Mouse (Mus musculus) hindbrain, postnatal 0 days (tissue): ENCODE data around the gene Cers6. TPM values are rescaled to one million over a fixed set of nuclear protein-coding genes. Genes with fewer than 3 reads are reported as not detected.

Source experiments
- ATAC-seq: fragments of 200-750 bp; cut with Nextera tagmentation; 2 replicates; pipeline ENCODE4 v1.8.0; 2017; ENCODE audit warnings: mild to moderate bottlenecking, moderate TSS enrichment, moderate library complexity
- DNase-seq: peaks from one replicate; pipeline ENCODE4 v3.0.0-alpha.2; 2015; ENCODE audit warnings: low spot score
- H3K27ac ChIP-seq: fragments of 300-500 bp; sonication (generic); 2 replicates; pipeline ENCODE4 v1.5.1; 2014; ENCODE audit warnings: mild to moderate bottlenecking
- H3K27me3 ChIP-seq: fragments of 300-500 bp; sonication (generic); 2 replicates; pipeline ENCODE4 v1.6.1; 2014; ENCODE audit warnings: low read length, mixed read lengths; ENCODE audit not compliant: insufficient read depth
- H3K36me3 ChIP-seq: fragments of 300-500 bp; sonication (generic); 2 replicates; pipeline ENCODE4 v1.6.1; 2014; ENCODE audit warnings: low read length, mixed read lengths; ENCODE audit not compliant: insufficient read depth
- H3K4me1 ChIP-seq: fragments of 300-500 bp; sonication (generic); 2 replicates; pipeline ENCODE4 v1.6.1; 2014; ENCODE audit warnings: antibody characterized with exemption, low read length, mixed read lengths; ENCODE audit not compliant: insufficient read depth
- H3K4me2 ChIP-seq: fragments of 300-500 bp; sonication (generic); 2 replicates; pipeline ENCODE4 v1.6.1; 2014; ENCODE audit warnings: low read depth, mild to moderate bottlenecking, low read length, moderate library complexity, mixed read lengths
- H3K4me3 ChIP-seq: fragments of 300-500 bp; sonication (generic); 2 replicates; pipeline ENCODE4 v1.5.1; 2014; ENCODE audit warnings: low read length
- H3K9ac ChIP-seq: fragments of 300-500 bp; sonication (generic); replicated peaks from 2 replicates; pipeline ENCODE4 v1.6.1; 2014; ENCODE audit warnings: mild to moderate bottlenecking, low read length, moderate library complexity, mixed read lengths
- H3K9me3 ChIP-seq: fragments of 300-500 bp; sonication (generic); 2 replicates; pipeline ENCODE4 v1.6.1; 2016; ENCODE audit warnings: low read length, mixed read lengths
- CTCF ChIP-seq: IDR thresholded peaks from 2 replicates; pipeline ENCODE4 v1.5.1; 2016; ENCODE audit warnings: antibody characterized with exemption, control low read depth, low read depth
- WGBS: fragments of 180-500 bp; shearing (Covaris S2); extraction: QIAGEN DNeasy Blood & Tissue Kit; methylation state at CpG from one replicate; pipeline ENCODE4 v1.1.7; 2014; 5-methylcytosine and 5-hydroxymethylcytosine counted together
- polyA plus RNA-seq: library from polyadenylated mRNA; unstranded; fragments of >200 nt; fragmentation: Nextera tagmentation; extraction: Ambion mirVana; gene quantifications from 2 replicates; pipeline ENCODE4 v1.2.1, GENCODE M21; 2015
- total RNA-seq: library from RNA; depleted of rRNA; stranded (reverse); fragments of >200 nt; gene quantifications from 2 replicates; pipeline ENCODE4 v1.2.3, GENCODE M21; 2014

Gene Cers6
- total and polyA plus RNA-seq, 2 experiments from 2014 or later = 25.8 to 58.7 TPM

GRCm38 (mm10) chr2:69086505-69087260, 225.4 kb downstream of the Cers6 start:
- H3K4me2 ChIP-seq = no peak overlapping the region
- H3K4me1 ChIP-seq = peaks cover 7% of the 10 kb centered on the region; the same call in 1 of the 2 replicates
- TF ChIP-seq CTCF = no peak
- DNase-seq (peak; percentile 70), ATAC-seq (peak; percentile 87)
- no peaks in the 10 kb centered on the region for H3K27me3 ChIP-seq
- 21% methylated on average over 8 of the region's 8 CpGs for WGBS
- no peak overlapping the region for H3K9ac ChIP-seq
- H3K4me3 ChIP-seq = no peak overlapping the region
- H3K27ac ChIP-seq = no peak overlapping the region
- no peaks in the 10 kb centered on the region for H3K36me3 ChIP-seq
- H3K9me3 ChIP-seq = no peaks in the 10 kb centered on the region

DNA sequence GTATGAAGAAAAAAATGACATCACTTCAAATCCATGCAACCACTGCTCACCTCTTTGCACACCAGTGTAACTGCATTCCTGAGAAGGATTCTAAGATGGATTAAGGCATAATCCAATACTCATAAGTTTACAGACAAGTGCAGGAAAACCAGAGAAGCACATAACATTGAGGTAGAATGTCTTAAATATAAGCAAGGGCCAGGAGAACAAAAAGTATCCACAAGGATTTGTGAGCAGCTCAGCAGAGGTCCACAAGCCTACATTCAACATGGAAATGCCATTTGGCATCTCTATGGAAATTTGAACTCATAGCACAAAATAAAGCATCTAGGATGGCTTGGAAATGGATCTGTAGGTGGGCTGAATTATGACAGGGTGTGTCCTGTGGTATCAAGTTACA, 234.6 kb downstream of the Cers6 start:
- DNase-seq (no peak), ATAC-seq (no peak)
- TF ChIP-seq CTCF = no peak
- Histone ChIP-seq H3K9ac (no peak overlapping the region), H3K4me2 (no peak overlapping the region), H3K36me3 (no peaks in the 10 kb centered on the region), H3K9me3 (no peaks in the 10 kb centered on the region), H3K4me1 (no peaks in the 10 kb centered on the region), H3K27me3 (no peaks in the 10 kb centered on the region), H3K4me3 (no peak overlapping the region), H3K27ac (no peak overlapping the region)

- no peak for DNase-seq
- WGBS = 78% methylated on average over 4 of the region's 4 CpGs
- no peaks in the 10 kb centered on the region for H3K9me3 ChIP-seq
- ATAC-seq = no peak
- H3K4me2 ChIP-seq = no peak overlapping the region
- no peak overlapping the region for H3K27ac ChIP-seq
- no peaks in the 10 kb centered on the region for H3K36me3 ChIP-seq
- no peaks in the 10 kb centered on the region for H3K27me3 ChIP-seq
- H3K9ac ChIP-seq = no peak overlapping the region
- no peaks in the 10 kb centered on the region for H3K4me1 ChIP-seq
- TF ChIP-seq CTCF = no peak
- H3K4me3 ChIP-seq = no peak overlapping the region
Measured at GRCm38 (mm10) chr2:69096821-69097220, 235.6 kb downstream of the Cers6 start.

DNA sequence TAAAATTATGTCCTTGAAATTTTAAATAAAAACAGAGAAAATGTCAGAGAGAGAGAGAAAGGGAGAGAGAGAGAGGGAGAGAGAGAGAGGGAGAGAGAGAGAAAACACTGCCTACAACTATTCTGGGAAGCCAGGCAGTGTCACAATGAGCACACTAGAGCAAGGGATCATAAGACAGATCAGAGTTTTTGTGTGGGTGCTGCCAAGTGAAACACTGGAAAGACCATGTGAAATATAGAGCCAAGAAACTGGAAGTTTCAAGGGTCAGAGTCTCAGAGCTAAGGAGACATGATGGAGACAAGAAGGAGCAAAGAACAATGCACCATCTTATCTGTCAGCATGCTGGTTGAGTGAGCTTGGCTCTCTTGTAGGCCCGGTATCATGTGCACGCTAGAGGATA, 236.3 kb downstream of the Cers6 start:
- Histone ChIP-seq H3K4me3 (no peak overlapping the region), H3K27ac (no peak overlapping the region), H3K36me3 (no peaks in the 10 kb centered on the region), H3K9ac (no peak overlapping the region), H3K4me2 (no peak overlapping the region), H3K4me1 (no peaks in the 10 kb centered on the region), H3K9me3 (no peaks in the 10 kb centered on the region), H3K27me3 (no peaks in the 10 kb centered on the region)
- no peak for TF ChIP-seq CTCF
- WGBS = 87% methylated on average over 2 of the region's 2 CpGs
- ATAC-seq (no peak), DNase-seq (no peak)

- ATAC-seq (no peak), DNase-seq (no peak)
- H3K27me3 ChIP-seq = no peaks in the 10 kb centered on the region
- H3K27ac ChIP-seq = no peak overlapping the region
- H3K9ac ChIP-seq = no peak overlapping the region
- H3K4me1 ChIP-seq = no peaks in the 10 kb centered on the region
- H3K9me3 ChIP-seq = no peaks in the 10 kb centered on the region
- TF ChIP-seq CTCF = no peak
- no peaks in the 10 kb centered on the region for H3K36me3 ChIP-seq
- 70% methylated on average over 3 of the region's 3 CpGs for WGBS
- H3K4me3 ChIP-seq = no peak overlapping the region
- no peak overlapping the region for H3K4me2 ChIP-seq
Measured at GRCm38 (mm10) chr2:69098701-69099100, 237.5 kb downstream of the Cers6 start.

GRCm38 (mm10) chr2:69099147-69099546, 237.9 kb downstream of the Cers6 start:
- no peaks in the 10 kb centered on the region for H3K27me3 ChIP-seq
- no peak for DNase-seq
- no peaks in the 10 kb centered on the region for H3K36me3 ChIP-seq
- no peak for TF ChIP-seq CTCF
- no peak overlapping the region for H3K4me2 ChIP-seq
- 96% methylated on average over 7 of the region's 7 CpGs for WGBS
- H3K4me3 ChIP-seq = no peak overlapping the region
- H3K27ac ChIP-seq = no peak overlapping the region
- H3K9ac ChIP-seq = no peak overlapping the region
- H3K9me3 ChIP-seq = no peaks in the 10 kb centered on the region
- ATAC-seq = no peak
- H3K4me1 ChIP-seq = no peaks in the 10 kb centered on the region

- no peak overlapping the region for H3K4me2 ChIP-seq
- WGBS = 25% methylated on average over 3 of the region's 3 CpGs
- H3K4me3 ChIP-seq = no peak overlapping the region
- peak; percentile 82 for TF ChIP-seq CTCF
- peak; percentile 56; the same call in 1 of the 2 replicates for ATAC-seq
- peak; percentile 76 for DNase-seq
- no peaks in the 10 kb centered on the region for H3K36me3 ChIP-seq
- no peak overlapping the region for H3K27ac ChIP-seq
- H3K9ac ChIP-seq = no peak overlapping the region
- no peaks in the 10 kb centered on the region for H3K27me3 ChIP-seq
- H3K4me1 ChIP-seq = no peaks in the 10 kb centered on the region
- H3K9me3 ChIP-seq = no peaks in the 10 kb centered on the region
Measured at GRCm38 (mm10) chr2:69100706-69101105, 239.5 kb downstream of the Cers6 start.
